Mouse (Mus musculus) heart, embryonic 13.5 days (tissue): ENCODE data around the gene B3gnt6. TPM values are rescaled to one million over a fixed set of nuclear protein-coding genes. Genes with fewer than 3 reads are reported as not detected.
"Not testable (repeated sequence)": the region's sequence is repeated elsewhere in the genome, so short reads cannot be mapped to it uniquely, and the experiment has no call there.

Source experiments
- ATAC-seq: fragments of 200-750 bp; cut with Nextera tagmentation; 2 replicates; pipeline ENCODE4 v1.8.0; 2017; ENCODE audit warnings: moderate TSS enrichment; ENCODE audit not compliant: insufficient number of reproducible peaks, low FRiP score, low TSS enrichment; ENCODE audit errors: extremely low read depth
- H3K27ac ChIP-seq: fragments of 300-500 bp; sonication (generic); replicated peaks from 2 replicates; pipeline ENCODE4 v1.5.1; 2015; ENCODE audit warnings: moderate library complexity, mild to moderate bottlenecking, inconsistent platforms
- H3K27me3 ChIP-seq: fragments of 300-500 bp; sonication (generic); replicated peaks from 2 replicates; pipeline ENCODE4 v1.6.1; 2015; ENCODE audit warnings: mild to moderate bottlenecking, inconsistent platforms
- H3K36me3 ChIP-seq: fragments of 300-500 bp; sonication (generic); 2 replicates; pipeline ENCODE4 v1.6.1; 2015; ENCODE audit warnings: mild to moderate bottlenecking, inconsistent platforms
- H3K4me1 ChIP-seq: fragments of 300-500 bp; sonication (generic); 2 replicates; pipeline ENCODE4 v1.6.1; 2015; ENCODE audit warnings: inconsistent platforms
- H3K4me2 ChIP-seq: fragments of 300-500 bp; sonication (generic); 2 replicates; pipeline ENCODE4 v1.6.1; 2015; ENCODE audit warnings: inconsistent platforms, mild to moderate bottlenecking, moderate library complexity
- H3K4me3 ChIP-seq: fragments of 300-500 bp; sonication (generic); 2 replicates; pipeline ENCODE4 v1.5.1; 2015; ENCODE audit warnings: moderate library complexity, mild to moderate bottlenecking, inconsistent platforms
- H3K9ac ChIP-seq: fragments of 300-500 bp; sonication (generic); 2 replicates; pipeline ENCODE4 v1.6.1; 2015; ENCODE audit warnings: inconsistent platforms, mild to moderate bottlenecking, moderate library complexity
- H3K9me3 ChIP-seq: fragments of 300-500 bp; sonication (generic); 2 replicates; pipeline ENCODE4 v1.6.1; 2016; ENCODE audit warnings: inconsistent platforms
- WGBS: fragments of 180-500 bp; shearing (Covaris S2); methylation state at CpG from one replicate; pipeline ENCODE4 v1.1.7; 2015; ENCODE audit warnings: mixed read lengths; 5-methylcytosine and 5-hydroxymethylcytosine counted together
- polyA plus RNA-seq: library from polyadenylated mRNA; unstranded; fragments of >200 nt; fragmentation: Nextera tagmentation; extraction: Ambion mirVana; gene quantifications from 2 replicates; pipeline ENCODE4 v1.2.1, GENCODE M21; 2015

The B3gnt6 gene
- polyA plus RNA-seq, 1 experiment from 2014 or later = not detected

DNA sequence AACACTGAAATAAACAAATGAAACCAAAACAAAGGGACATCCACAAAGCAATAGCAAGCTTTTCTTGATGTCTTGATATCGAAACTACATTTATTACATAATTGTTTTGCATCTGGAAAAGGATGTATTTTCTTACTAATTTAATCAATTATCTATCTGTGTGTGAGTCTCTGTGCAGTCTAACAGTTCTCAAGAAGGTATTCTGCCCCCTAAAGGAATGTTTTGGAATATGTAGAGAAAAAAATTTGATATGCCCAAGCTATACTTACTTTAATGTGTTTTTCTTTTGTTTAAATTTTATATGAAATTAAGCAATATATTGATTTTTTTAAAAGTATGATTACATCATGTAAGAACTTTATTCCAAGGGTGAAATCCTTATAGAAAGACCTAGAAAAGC, 8.7 kb downstream of the B3gnt6 start:
- no peak overlapping the region for H3K27ac ChIP-seq
- no peaks in the 10 kb centered on the region for H3K9me3 ChIP-seq
- no peak overlapping the region for H3K4me2 ChIP-seq
- ATAC-seq = no peak
- peaks cover 16% of the 10 kb centered on the region for H3K4me1 ChIP-seq
- peaks cover 46% of the 10 kb centered on the region for H3K27me3 ChIP-seq
- 78% methylated on average over 1 of the region's 1 CpGs for WGBS
- no peaks in the 10 kb centered on the region for H3K36me3 ChIP-seq
- no peak overlapping the region for H3K9ac ChIP-seq
- H3K4me3 ChIP-seq = no peak overlapping the region

DNA sequence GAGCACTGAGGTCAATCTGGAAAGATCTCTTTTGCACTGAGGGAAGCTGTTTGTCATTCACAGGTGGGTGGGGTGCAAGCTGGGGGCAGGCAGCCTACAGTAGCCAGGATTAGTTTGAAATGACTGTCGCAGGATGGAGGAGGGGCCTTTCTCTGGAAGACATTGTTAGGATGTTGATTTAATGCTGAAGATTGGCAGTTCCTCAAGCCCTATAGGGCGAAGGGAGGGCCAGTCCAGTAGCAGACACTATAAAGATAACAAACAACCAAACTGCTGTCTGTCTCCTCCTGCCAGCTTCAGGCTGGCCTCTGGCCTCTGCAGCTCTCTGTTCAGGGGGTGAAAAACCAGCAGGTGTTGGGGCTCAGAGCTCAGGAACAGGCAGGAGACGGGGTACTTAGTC, 9.5 kb downstream of the B3gnt6 start:
- Histone ChIP-seq H3K36me3 (no peaks in the 10 kb centered on the region), H3K9ac (no peak overlapping the region), H3K27me3 (peaks cover 37% of the 10 kb centered on the region), H3K4me1 (peaks cover 16% of the 10 kb centered on the region), H3K9me3 (no peaks in the 10 kb centered on the region), H3K27ac (no peak overlapping the region), H3K4me3 (no peak overlapping the region), H3K4me2 (no peak overlapping the region)
- no peak for ATAC-seq
- 23% methylated on average over 3 of the region's 3 CpGs for WGBS

DNA sequence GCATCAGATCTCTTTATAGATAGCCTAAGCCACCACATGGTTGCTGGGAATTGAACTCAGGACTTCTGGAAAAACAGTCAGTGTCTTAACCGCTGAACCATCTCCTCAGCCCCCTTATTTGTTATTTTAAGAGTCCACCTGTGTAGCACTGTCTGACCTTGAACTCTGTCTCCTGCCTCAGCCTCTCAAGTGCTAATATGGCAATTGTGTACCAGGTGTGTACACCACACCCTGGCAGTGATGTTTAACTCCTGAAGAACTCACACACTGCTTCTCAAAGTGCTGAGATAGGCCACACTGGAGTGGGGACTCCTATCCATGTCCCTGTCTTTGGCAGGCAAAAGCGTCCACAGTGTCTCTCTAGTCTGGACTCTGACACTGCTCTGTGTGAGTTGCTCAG, 10.6 kb downstream of the B3gnt6 start:
- H3K36me3 ChIP-seq = no peaks in the 10 kb centered on the region
- 82% methylated on average over 2 of the region's 2 CpGs for WGBS
- H3K27me3 ChIP-seq = peaks cover 27% of the 10 kb centered on the region
- H3K9ac ChIP-seq = no peak overlapping the region
- no peak overlapping the region for H3K27ac ChIP-seq
- no peak for ATAC-seq
- H3K4me1 ChIP-seq = peaks cover 7% of the 10 kb centered on the region
- no peaks in the 10 kb centered on the region for H3K9me3 ChIP-seq
- no peak overlapping the region for H3K4me2 ChIP-seq
- H3K4me3 ChIP-seq = no peak overlapping the region

DNA sequence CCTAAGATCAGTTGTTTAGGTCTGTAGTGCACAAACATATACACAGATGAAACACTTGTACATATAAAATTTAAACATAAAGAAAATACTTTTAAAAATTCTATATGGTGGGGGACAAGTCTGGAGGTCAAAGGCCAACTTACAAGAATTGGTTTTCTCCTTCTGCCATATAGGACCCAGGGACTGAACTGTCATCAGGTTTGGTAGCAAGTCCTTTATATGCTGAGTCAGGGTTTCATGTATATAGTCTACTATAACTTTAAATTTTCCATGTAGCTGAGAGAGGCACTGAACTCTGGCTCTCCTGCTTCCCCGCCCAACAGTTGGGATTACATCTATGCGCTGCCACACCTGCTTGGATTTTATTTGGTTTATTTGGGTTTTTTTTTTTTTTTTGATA, 11.0 kb downstream of the B3gnt6 start:
- H3K36me3 ChIP-seq = no peaks in the 10 kb centered on the region
- H3K27me3 ChIP-seq = peaks cover 22% of the 10 kb centered on the region
- no peak overlapping the region for H3K4me3 ChIP-seq
- no peak overlapping the region for H3K4me2 ChIP-seq
- H3K9ac ChIP-seq = no peak overlapping the region
- WGBS = 96% methylated on average over 2 of the region's 2 CpGs
- no peak overlapping the region for H3K27ac ChIP-seq
- ATAC-seq = no peak
- H3K4me1 ChIP-seq = peaks cover 2% of the 10 kb centered on the region; the same call in 1 of the 2 replicates
- H3K9me3 ChIP-seq = no peaks in the 10 kb centered on the region

DNA sequence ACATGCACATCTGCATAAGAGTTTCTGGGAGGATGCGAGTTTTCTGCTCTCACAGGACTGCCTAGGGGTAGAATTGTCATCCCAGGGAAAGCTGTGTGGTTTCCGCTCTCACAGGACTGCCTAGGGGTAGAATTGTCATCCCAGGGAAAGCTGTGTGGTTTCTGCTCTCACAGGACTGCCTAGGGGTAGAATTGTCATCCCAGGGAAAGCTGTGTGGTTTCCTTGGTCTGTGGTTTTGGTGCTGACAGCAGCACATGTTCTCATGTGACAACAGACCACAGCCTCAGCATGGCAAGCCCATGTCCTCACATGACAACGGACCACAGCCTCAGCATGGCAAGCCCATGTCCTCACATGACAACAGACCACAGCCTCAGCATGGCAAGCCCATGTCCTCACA, 11.9 kb downstream of the B3gnt6 start:
- H3K4me3 ChIP-seq, H3K27ac ChIP-seq, H3K9me3 ChIP-seq, ATAC-seq, H3K9ac ChIP-seq, H3K36me3 ChIP-seq, H3K4me2 ChIP-seq, H3K4me1 ChIP-seq: not testable (repeated sequence)
- WGBS = 73% methylated on average over 3 of the region's 3 CpGs
- H3K27me3 ChIP-seq = peaks cover 13% of the 10 kb centered on the region

DNA sequence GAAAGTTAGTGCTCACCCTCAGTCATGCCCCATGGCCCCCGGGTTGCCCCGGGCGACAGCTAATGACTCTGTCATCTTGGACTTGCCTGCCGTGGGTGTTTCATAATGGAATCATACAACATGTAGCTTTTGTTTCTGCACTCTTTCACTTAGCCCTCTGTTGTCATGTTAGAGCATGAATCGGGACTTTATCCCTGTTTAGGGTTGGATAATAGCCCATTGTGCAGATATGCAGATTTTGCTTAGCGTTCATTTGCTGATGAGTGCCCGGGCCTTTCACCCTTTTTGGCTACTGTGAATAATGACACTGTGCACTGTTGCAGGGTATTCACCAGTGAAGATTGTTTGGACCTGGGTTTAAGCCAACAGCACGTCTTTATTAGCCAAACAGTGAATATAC, 12.6 kb downstream of the B3gnt6 start:
- Histone ChIP-seq H3K4me1 (peaks cover 4% of the 10 kb centered on the region; the same call in 1 of the 2 replicates), H3K9ac (no peak overlapping the region), H3K27ac (no peak overlapping the region), H3K4me2 (no peak overlapping the region), H3K36me3 (no peaks in the 10 kb centered on the region), H3K9me3 (no peaks in the 10 kb centered on the region), H3K27me3 (peaks cover 6% of the 10 kb centered on the region), H3K4me3 (no peak overlapping the region)
- WGBS = 80% methylated on average over 8 of the region's 8 CpGs
- ATAC-seq = no peak

DNA sequence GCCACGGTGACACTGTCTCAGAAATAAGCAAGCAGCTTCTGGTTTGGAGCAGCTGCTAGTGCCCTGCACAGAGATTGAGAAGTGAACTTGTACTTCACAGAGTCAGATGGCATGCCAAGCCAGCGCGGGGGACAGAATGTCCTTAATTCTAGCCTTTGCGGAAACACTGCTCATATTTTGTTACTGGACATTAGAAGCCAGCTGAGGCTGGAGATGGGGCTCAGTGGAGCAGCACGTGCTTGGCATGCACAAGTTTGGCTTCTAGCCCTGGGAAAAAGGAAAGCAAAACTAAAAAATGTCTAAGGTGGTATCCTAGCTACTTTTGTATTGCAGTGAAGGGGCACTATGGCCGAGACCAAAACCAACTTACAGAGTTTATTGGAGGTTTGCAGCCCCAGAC, 14.0 kb downstream of the B3gnt6 start:
- H3K4me3 ChIP-seq = no peak overlapping the region
- no peaks in the 10 kb centered on the region for H3K9me3 ChIP-seq
- no peaks in the 10 kb centered on the region for H3K36me3 ChIP-seq
- H3K4me1 ChIP-seq = peaks cover 4% of the 10 kb centered on the region; the same call in 1 of the 2 replicates
- 78% methylated on average over 6 of the region's 6 CpGs for WGBS
- H3K27ac ChIP-seq = no peak overlapping the region
- ATAC-seq = no peak
- no peak overlapping the region for H3K9ac ChIP-seq
- H3K27me3 ChIP-seq = no peaks in the 10 kb centered on the region
- no peak overlapping the region for H3K4me2 ChIP-seq

DNA sequence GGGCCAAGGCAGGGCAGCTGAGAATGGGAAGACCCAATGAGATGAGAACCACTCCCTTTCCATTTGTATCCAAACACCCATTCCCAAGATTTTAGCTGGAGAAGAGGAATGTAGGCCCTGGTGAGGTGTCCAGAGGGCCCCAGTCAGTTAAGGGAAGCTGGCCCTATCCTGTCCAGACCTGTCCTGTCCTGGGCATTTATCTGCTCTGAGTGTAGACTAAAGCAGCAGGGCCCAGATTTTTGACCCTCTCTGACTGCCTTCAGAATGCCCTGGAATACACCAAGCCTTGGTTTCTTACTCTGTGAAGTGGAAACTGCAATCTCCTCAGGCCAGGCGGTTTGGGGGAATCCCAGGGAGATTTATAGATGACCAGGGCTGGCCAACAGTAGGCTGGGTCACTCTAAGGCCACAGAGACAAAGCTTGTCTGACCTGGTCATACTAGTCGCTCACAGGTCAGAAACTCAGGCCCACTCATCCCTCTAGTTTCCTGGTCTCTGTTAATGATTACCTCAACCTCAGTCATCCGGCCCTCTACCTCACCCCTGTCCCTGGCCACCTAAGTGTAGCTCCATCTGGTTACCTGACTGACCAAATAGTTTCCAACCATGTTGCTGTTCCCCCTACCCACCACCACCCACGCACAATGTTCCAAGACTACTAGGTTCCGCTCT, 20.6 kb downstream of the B3gnt6 start:
- H3K27ac ChIP-seq = peak overlapping the region; percentile 26
- peak overlapping the region; percentile 86 for H3K4me3 ChIP-seq
- H3K4me2 ChIP-seq = peak overlapping the region; percentile 87
- peaks cover 29% of the 10 kb centered on the region for H3K4me1 ChIP-seq
- peak overlapping the region; percentile 82 for H3K9ac ChIP-seq
- ATAC-seq = no peak
- 93% methylated on average over 5 of the region's 5 CpGs for WGBS
- H3K9me3 ChIP-seq = no peaks in the 10 kb centered on the region
- H3K27me3 ChIP-seq = no peaks in the 10 kb centered on the region
- H3K36me3 ChIP-seq = no peaks in the 10 kb centered on the region

DNA sequence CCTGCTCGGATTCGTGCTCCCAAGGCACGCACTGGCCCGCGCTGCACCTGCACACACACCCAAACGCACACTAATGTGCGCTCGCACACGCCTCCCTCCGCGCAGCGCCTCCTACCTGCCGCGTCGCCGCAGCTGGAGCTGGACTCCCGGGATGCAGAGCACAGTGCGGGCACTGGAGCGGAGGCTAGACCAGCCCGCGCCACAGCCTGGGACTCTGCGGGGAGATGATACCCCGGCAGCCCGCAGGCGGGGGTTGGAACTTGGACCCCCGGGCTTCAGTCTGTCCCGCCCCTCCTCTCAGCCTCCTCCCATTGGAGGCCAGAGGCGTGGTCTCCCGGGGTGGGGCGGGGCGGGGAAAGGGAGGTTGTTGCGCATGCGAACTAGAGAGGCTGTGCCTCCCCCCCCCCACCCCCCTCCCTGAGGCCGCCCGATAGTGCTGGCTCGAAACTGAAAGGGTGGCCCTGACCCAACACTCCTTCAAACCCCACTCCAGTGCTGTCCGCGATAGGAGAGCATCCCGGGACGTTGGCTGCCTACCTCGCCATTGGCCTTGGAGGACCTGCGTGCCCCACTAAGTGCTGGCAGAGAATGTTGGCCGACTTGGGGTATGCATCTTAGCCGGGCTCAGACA, 21.2 kb downstream of the B3gnt6 start, which contains the start of gene Capn5:
Capn5 (minus strand) TSS at position 346 of the 631 bp plus-strand sequence.
- Histone ChIP-seq H3K9me3 (no peaks in the 10 kb centered on the region), H3K4me3 (peak within 1 kb of the TSS; percentile 86), H3K36me3 (no peaks in the 10 kb centered on the region), H3K4me1 (peaks cover 36% of the 10 kb centered on the region), H3K9ac (peak within 1 kb of the TSS; percentile 82), H3K27ac (peak within 1 kb of the TSS; percentile 48), H3K4me2 (peak within 1 kb of the TSS; percentile 87), H3K27me3 (no peaks in the 10 kb centered on the region)
- ATAC-seq = peak; percentile 85
- WGBS = under 1% methylated on average over 42 of the region's 44 CpGs

DNA sequence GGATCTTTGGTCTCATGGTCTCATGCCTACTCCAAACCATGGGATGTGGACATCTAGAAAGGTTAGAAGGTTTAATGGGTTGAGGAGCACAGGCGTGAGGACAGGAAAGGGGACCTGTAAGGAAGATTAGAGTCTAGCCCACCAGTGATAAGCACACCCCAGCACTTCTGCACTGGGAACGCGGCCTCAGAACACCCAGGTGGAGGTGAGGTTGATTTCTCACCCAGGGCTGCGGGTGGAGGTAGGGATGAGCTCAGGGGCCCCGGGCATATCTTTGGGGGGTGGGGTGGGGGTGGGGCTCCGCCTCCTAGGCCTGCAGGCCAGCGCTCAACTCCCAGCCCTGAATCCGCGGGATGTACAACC, 21.7 kb downstream of the B3gnt6 start:
- Histone ChIP-seq H3K27me3 (no peaks in the 10 kb centered on the region), H3K4me3 (peak overlapping the region; percentile 86), H3K27ac (peak overlapping the region; percentile 48; the same call in 1 of the 2 replicates), H3K9ac (peak overlapping the region; percentile 82), H3K9me3 (no peaks in the 10 kb centered on the region), H3K4me2 (peak overlapping the region; percentile 87), H3K36me3 (no peaks in the 10 kb centered on the region), H3K4me1 (peaks cover 40% of the 10 kb centered on the region)
- WGBS = 3% methylated on average over 9 of the region's 9 CpGs
- ATAC-seq = no peak

DNA sequence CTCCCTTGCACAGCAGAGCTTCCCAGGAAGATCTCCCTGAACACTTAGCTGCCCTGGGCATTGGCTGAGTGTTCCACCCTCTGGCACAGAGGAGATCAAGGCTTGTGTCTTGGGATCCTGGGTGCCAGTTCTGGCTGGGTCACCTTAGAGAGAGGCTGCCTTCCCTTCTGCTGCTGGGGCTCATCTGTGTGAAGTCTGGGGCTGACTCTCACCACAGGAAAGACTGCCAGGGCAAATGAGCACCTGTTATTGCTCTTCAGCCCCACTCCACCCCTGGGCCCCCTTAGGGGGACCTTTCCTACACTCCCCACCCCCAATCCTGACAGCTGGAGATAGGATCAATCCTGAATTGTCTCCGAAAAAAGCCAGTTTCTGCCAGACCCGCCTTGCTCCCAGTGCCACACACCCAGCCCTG, 22.2 kb downstream of the B3gnt6 start:
- WGBS = 35% methylated on average over 2 of the region's 2 CpGs
- Histone ChIP-seq H3K4me3 (peak overlapping the region; percentile 86), H3K4me2 (peak overlapping the region; percentile 87), H3K27me3 (no peaks in the 10 kb centered on the region), H3K9me3 (no peaks in the 10 kb centered on the region), H3K4me1 (peaks cover 43% of the 10 kb centered on the region), H3K36me3 (no peaks in the 10 kb centered on the region), H3K9ac (peak overlapping the region; percentile 82), H3K27ac (peak overlapping the region; percentile 48; the same call in 1 of the 2 replicates)
- ATAC-seq = no peak
